Mouse (Mus musculus) lung, embryonic 14.5 days (tissue): Measurements from ENCODE around the gene Chaf1b. TPM values are rescaled to one million over a fixed set of nuclear protein-coding genes. Genes with fewer than 3 reads are reported as not detected.

Experiments
- ATAC-seq: fragments of 200-750 bp; cut with Nextera tagmentation; 2 replicates; pipeline ENCODE4 v1.8.0; 2017; ENCODE audit warnings: mild to moderate bottlenecking, moderate TSS enrichment, moderate library complexity; ENCODE audit not compliant: insufficient read depth
- DNase-seq: peaks from one replicate; pipeline ENCODE4 v3.0.0-alpha.2; 2015
- H3K27ac ChIP-seq: fragments of 300-500 bp; sonication (generic); 2 replicates; pipeline ENCODE4 v1.5.1; 2014; ENCODE audit warnings: low read depth, mild to moderate bottlenecking, moderate library complexity
- H3K27me3 ChIP-seq: fragments of 300-500 bp; sonication (generic); 2 replicates; pipeline ENCODE4 v1.6.1; 2014; ENCODE audit warnings: low read length, control low read depth; ENCODE audit not compliant: insufficient read depth
- H3K36me3 ChIP-seq: fragments of 300-500 bp; sonication (generic); 2 replicates; pipeline ENCODE4 v1.6.1; 2014; ENCODE audit warnings: control low read depth; ENCODE audit not compliant: insufficient read depth
- H3K4me1 ChIP-seq: fragments of 300-500 bp; sonication (generic); 2 replicates; pipeline ENCODE4 v1.6.1; 2014; ENCODE audit warnings: antibody characterized with exemption, control low read depth; ENCODE audit not compliant: insufficient read depth
- H3K4me2 ChIP-seq: fragments of 300-500 bp; sonication (generic); 2 replicates; pipeline ENCODE4 v1.6.1; 2014; ENCODE audit warnings: mild to moderate bottlenecking
- H3K4me3 ChIP-seq: fragments of 300-500 bp; sonication (generic); 2 replicates; pipeline ENCODE4 v1.5.1; 2014; ENCODE audit warnings: low read depth, low read length
- H3K9ac ChIP-seq: fragments of 300-500 bp; sonication (generic); 2 replicates; pipeline ENCODE4 v1.6.1; 2014
- H3K9me3 ChIP-seq: fragments of 300-500 bp; sonication (generic); 2 replicates; pipeline ENCODE4 v1.6.1; 2016; ENCODE audit warnings: low read depth, low read length, control low read depth
- CTCF ChIP-seq: IDR thresholded peaks from 2 replicates; pipeline ENCODE4 v1.5.1; 2016; ENCODE audit warnings: antibody characterized with exemption, low read depth
- WGBS: fragments of 180-500 bp; shearing (Covaris S2); extraction: QIAGEN DNeasy Blood & Tissue Kit; methylation state at CpG from one replicate; pipeline ENCODE4 v1.1.7; 2014; 5-methylcytosine and 5-hydroxymethylcytosine counted together
- polyA plus RNA-seq: library from polyadenylated mRNA; unstranded; fragments of >200 nt; fragmentation: Nextera tagmentation; extraction: Ambion mirVana; gene quantifications from 2 replicates; pipeline ENCODE4 v1.2.1, GENCODE M21; 2014

Chaf1b gene
- polyA plus RNA-seq, 1 experiment from 2014 or later = 99.6 TPM

DNA sequence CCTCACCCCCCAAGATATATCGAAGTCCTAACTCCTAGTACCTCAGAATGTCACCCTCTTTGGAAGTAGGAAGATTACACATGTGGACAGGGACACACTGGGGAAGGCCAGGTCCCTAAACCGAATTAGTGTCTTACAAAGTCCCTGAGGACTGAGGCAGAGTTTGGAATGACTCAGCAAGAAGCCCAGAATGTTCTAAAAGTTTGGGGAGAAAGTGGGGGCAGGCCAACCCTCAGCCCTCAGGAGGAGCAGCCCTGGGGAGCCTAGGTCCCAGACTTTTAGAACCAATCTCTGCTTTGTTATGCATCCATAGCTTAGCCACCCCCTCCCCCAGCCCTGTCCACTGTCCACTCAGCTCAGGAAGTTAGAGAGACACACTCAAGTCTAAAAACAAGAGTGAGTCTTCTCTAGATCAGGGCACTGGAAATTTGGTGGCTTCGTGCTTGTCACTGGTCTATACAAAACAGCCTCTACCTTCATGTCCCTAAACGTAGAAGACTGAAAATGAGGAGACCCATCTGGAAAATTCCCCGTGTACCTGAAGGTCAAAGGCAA lies 39.2 kb downstream of the Chaf1b start:
- DNase-seq (no peak), ATAC-seq (no peak)
- Histone ChIP-seq H3K4me2 (no peak overlapping the region), H3K9me3 (no peaks in the 10 kb centered on the region), H3K36me3 (no peaks in the 10 kb centered on the region), H3K27me3 (no peaks in the 10 kb centered on the region), H3K27ac (no peak overlapping the region), H3K9ac (no peak overlapping the region), H3K4me1 (no peaks in the 10 kb centered on the region), H3K4me3 (no peak overlapping the region)
- 69% methylated on average over 5 of the region's 5 CpGs for WGBS
- no peak for TF ChIP-seq CTCF

DNA sequence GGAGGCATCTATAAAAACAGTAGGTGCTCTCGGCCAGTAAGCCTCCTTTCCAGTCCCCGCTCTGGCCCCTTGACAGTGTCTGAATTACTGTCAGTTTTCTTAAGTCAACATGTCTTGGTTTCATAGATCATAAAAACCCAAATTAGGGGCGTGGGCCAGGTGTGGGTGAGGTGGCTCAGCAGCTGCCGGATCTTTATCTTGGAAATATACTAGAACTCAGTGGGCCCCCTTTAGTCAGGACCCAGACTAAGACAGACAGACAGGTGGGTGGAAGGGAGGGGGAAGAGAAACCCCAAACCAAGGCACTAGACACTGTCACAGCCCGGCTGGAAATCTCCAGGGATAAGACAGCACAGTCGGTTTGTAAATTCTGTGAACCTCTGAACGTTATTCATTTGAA lies 40.1 kb downstream of the Chaf1b start:
- Histone ChIP-seq H3K27me3 (no peaks in the 10 kb centered on the region), H3K9ac (no peak overlapping the region), H3K9me3 (no peaks in the 10 kb centered on the region), H3K4me2 (no peak overlapping the region), H3K27ac (no peak overlapping the region), H3K36me3 (no peaks in the 10 kb centered on the region), H3K4me1 (no peaks in the 10 kb centered on the region), H3K4me3 (no peak overlapping the region)
- TF ChIP-seq CTCF = no peak
- ATAC-seq (no peak), DNase-seq (no peak)
- 62% methylated on average over 7 of the region's 7 CpGs for WGBS

DNA sequence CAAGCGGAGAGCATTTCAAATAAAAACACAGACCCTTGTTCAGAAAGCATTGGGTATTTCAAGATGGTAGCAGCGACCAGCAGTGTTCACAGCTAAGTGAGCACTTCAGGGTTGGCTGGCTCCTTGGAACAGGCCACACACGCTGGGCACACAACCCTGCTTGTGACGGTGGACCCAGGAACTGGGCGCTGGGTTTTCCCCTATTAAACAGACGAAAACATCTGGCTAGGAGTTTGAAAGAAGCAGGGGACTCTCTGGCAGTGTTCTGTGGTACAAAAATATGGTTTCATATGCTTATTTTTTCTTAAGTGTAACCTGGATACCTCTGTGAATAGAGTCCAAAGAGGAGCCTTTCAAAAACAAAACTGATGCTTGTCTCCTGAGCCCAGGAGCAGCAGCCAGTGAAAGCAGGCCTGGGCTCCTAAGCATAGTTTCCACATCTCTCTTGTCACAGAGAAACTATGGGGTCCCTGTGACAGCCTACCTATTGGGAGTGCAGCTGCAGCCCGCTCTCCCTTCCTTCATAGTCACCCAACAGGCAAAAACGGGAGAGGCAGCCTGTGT lies 42.1 kb downstream of the Chaf1b start:
- ATAC-seq (no peak), DNase-seq (no peak)
- no peak overlapping the region for H3K4me2 ChIP-seq

DNA sequence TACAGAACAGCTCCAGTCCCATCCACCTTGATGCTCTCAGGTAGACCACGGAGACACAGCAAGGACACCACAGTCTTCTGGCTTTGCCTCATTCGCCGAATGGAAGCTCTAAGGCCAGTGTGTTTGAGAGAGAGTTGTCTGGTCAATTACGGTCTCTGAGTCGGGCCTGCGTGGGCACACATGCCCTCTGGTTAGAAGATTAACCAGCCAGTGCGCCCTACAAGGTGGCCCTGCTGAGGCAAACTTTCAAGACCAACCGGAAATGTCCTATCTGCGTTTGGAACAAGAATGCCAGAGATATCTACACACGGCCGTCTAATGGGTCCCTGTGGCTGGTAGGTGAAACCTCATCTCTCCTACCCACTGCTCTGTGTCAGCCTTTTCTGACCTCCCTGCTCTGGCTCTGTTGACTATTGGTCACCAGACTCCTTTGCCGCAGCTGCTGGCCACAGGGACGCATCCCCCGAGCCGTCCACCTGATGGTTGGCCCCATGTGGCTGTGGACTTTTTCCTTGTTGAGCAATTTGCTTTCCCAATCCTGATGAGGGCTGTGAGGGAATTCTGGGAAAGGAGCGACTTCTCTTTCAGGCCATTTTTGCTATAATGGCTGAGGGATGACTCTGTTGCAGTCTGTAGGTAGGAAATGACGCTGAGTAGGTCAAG lies 45.8 kb downstream of the Chaf1b start:
- Histone ChIP-seq H3K27ac (no peak overlapping the region), H3K9me3 (no peaks in the 10 kb centered on the region), H3K27me3 (peaks cover 6% of the 10 kb centered on the region), H3K4me2 (no peak overlapping the region), H3K9ac (no peak overlapping the region), H3K4me3 (no peak overlapping the region), H3K36me3 (no peaks in the 10 kb centered on the region), H3K4me1 (no peaks in the 10 kb centered on the region)
- ATAC-seq (no peak), DNase-seq (no peak)
- 80% methylated on average over 17 of the region's 17 CpGs for WGBS
- TF ChIP-seq CTCF = no peak

More for the DNA sequence above, 42.1 kb downstream of the Chaf1b start:
- Histone ChIP-seq H3K9me3 (no peaks in the 10 kb centered on the region), H3K4me3 (no peak overlapping the region), H3K9ac (no peak overlapping the region), H3K27me3 (no peaks in the 10 kb centered on the region), H3K36me3 (no peaks in the 10 kb centered on the region), H3K27ac (no peak overlapping the region), H3K4me1 (no peaks in the 10 kb centered on the region)
- WGBS = 77% methylated on average over 8 of the region's 8 CpGs
- no peak for TF ChIP-seq CTCF

DNA sequence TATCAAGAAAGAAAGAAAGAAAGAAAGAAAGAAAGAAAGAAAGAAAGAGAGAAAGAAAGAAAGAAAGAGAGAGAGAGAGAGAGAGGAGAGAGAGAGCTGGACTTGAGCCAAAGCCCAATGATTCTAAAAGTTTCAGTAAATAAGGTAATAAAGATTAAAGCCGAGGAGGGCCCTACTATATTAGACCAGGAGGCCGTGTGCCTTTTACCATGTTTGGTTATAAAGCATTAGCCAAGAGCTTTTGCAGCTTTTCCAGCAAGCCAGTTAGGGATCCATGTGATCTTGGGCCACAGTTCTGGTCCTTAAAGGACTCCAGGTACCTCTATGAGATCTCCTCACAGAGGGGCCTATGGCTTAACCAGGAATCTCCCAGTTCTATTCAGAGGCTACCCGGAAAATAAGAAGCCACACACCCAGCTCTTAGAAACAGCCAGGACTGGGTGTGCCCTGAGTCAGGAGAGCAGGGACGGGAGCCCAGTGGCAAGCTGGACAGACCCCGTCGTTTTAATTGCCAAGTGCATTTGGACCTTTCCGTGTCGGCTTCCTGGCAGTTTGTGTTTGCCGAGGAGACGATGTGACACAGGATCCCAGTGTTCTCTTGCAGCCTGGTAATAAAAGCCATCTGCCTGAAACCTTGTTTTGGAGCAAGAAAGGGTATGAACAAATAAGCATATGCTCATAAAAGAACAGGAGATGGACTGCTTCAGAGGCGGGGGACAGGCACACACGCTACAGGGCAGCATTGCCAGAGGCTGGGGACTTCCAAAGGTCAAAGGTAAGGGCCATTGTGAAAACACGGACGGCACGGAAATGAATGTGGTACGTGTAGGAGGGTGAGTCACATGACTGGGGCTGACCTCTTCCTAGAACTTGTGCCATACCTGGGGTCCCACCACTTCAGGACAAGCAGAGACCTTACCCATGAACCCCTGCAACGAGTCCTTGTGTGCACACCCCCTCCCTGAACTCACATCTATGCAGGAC lies 48.8 kb downstream of the Chaf1b start:
- TF ChIP-seq CTCF = no peak
- ATAC-seq (no peak), DNase-seq (no peak)
- H3K36me3 ChIP-seq = no peaks in the 10 kb centered on the region
- H3K9ac ChIP-seq = no peak overlapping the region
- H3K27me3 ChIP-seq = peaks cover 24% of the 10 kb centered on the region
- H3K27ac ChIP-seq = no peak overlapping the region
- H3K4me1 ChIP-seq = no peaks in the 10 kb centered on the region
- no peaks in the 10 kb centered on the region for H3K9me3 ChIP-seq
- no peak overlapping the region for H3K4me3 ChIP-seq
- H3K4me2 ChIP-seq = no peak overlapping the region
- 54% methylated on average over 17 of the region's 17 CpGs for WGBS

DNA sequence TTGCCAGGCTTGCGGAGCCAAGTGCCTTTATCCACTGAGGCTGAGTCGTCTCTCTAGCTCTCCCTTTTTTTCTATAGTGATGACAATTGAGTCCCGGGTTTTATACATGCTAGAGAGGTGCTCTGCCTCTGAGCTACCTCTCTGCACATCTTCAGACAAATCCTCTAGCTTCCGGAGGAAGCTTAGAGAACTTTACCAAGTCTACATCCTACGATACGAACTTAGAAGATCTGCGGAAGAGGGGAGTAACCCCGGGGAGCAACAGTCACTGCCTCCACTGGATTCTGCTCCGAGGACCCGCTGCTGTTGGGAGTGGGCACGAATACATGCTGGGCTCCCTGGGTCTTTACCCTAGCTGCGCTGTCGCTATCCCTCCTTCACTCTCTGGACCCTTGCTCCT lies 50.9 kb downstream of the Chaf1b start:
- no peak for TF ChIP-seq CTCF
- Histone ChIP-seq H3K27ac (no peak overlapping the region), H3K4me3 (no peak overlapping the region), H3K9ac (no peak overlapping the region), H3K36me3 (no peaks in the 10 kb centered on the region), H3K4me2 (no peak overlapping the region), H3K9me3 (no peaks in the 10 kb centered on the region), H3K4me1 (no peaks in the 10 kb centered on the region), H3K27me3 (peaks cover 24% of the 10 kb centered on the region)
- DNase-seq (no peak), ATAC-seq (no peak)
- 19% methylated on average over 13 of the region's 13 CpGs for WGBS

DNA sequence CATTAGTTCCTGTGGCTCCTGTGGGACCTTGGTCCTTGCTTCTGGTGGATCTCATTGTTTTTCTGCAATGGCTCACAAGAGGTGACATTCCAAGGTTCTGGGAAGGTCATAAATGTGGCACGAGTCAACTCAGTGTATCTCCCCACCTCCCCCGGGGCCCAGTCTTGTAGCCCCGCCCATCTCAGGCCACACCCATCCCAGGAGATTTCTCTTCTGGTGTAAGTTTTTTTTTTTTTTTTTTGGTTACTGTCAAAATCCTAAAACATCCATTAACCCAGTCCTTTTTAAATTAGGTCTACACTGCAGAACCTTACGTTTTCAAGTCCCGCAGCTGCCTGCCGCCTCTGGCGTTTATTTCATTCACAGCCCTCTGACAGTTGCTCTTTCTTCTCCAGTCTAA lies 51.3 kb downstream of the Chaf1b start:
- ATAC-seq (no peak), DNase-seq (no peak)
- H3K9me3 ChIP-seq = no peaks in the 10 kb centered on the region
- WGBS = 16% methylated on average over 7 of the region's 7 CpGs
- H3K9ac ChIP-seq = no peak overlapping the region
- no peak overlapping the region for H3K27ac ChIP-seq
- H3K27me3 ChIP-seq = peaks cover 24% of the 10 kb centered on the region
- no peak overlapping the region for H3K4me2 ChIP-seq
- no peak for TF ChIP-seq CTCF
- no peaks in the 10 kb centered on the region for H3K4me1 ChIP-seq
- H3K36me3 ChIP-seq = no peaks in the 10 kb centered on the region
- H3K4me3 ChIP-seq = no peak overlapping the region
